In the genomic region with DNA sequence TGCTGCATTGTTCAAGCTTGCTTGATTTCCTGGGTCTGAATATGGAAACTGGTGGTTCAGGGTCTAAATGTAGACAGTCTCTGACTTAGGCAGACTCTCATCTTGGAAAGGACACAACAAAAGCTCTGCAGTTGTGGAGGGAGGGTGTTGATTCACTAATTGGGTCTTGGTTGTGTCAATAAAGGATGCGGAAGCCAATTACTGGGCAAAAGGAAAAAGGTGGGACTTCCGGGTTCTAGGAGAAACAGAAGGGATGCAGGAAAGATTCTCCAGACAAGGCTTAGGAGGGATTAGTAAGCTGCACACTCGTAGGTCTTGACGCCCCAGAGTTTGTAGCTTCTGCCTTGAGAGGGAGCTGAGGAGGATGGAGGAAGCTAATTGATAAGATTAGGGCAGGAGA, we compare ENCODE assay signal across 21 mouse cellular contexts. TPM values are rescaled to one million over a fixed set of nuclear protein-coding genes. Genes with fewer than 3 reads are reported as not detected.
DNase-seq lines count a peak whose midpoint lies in the region; ATAC-seq and TF ChIP-seq lines count a peak whose summit lies in the region.
"Had no signal": no experiment of that assay in that cellular context is flagged by ENCODE, and none has a peak within 500 bp of the region (broad histone marks: within the 10 kb centered on the region; RNA-seq: fewer than 3 reads in every experiment).

No protein-coding gene starts in this region.

- no peaks in the 10 kb centered on the region for H3K79me2 ChIP-seq in heart, adult 2 months (replicated peaks; ENCODE audit: control insufficient read depth, insufficient read depth, low read length)

- WGBS in heart, adult 2 months: 57% methylated on average over 4 of the region's 4 CpGs
- 45% methylated on average over 4 of the region's 4 CpGs for WGBS in forebrain, embryonic 13.5 days

- H3K9ac ChIP-seq in heart, adult 2 months (ENCODE audit: low read depth, low read length): no peak overlapping the region
- no peak overlapping the region for H3K9ac ChIP-seq in forebrain, embryonic 13.5 days
- H3K9ac ChIP-seq: embryonic facial prominence, embryonic 13.5 days; hindbrain, embryonic 15.5 days; neural tube, embryonic 15.5 days had no signal

- TF ChIP-seq CTCF in heart, adult 2 months (IDR thresholded peaks at IDR 0.05): no peak

- H3K27ac ChIP-seq in heart, adult 2 months: no peak overlapping the region
- no peak overlapping the region for H3K27ac ChIP-seq in forebrain, embryonic 13.5 days
- H3K27ac ChIP-seq: embryonic facial prominence, embryonic 13.5 days; forebrain, embryonic 10.5 days; hindbrain, embryonic 15.5 days; neural tube, embryonic 15.5 days had no signal

- no peaks in the 10 kb centered on the region for H3K4me1 ChIP-seq in heart, adult 2 months (ENCODE audit: control insufficient read depth, insufficient read depth, low read length)
- no peaks in the 10 kb centered on the region for H3K4me1 ChIP-seq in forebrain, embryonic 13.5 days
- H3K4me1 ChIP-seq: embryonic facial prominence, embryonic 13.5 days; forebrain, embryonic 10.5 days; hindbrain, embryonic 15.5 days; megakaryocyte, embryonic 14.5 days; neural tube, embryonic 15.5 days had no signal

- no peak for TF ChIP-seq EP300 in heart, adult 2 months (IDR thresholded peaks at IDR 0.05; ENCODE audit: insufficient read depth, low read depth, low read length)

- TF ChIP-seq POLR2A in heart, adult 2 months (IDR thresholded peaks at IDR 0.05; ENCODE audit: insufficient read depth, low read depth, low read length): no peak

- no peak overlapping the region for H3K4me3 ChIP-seq in heart, adult 2 months
- no peak overlapping the region for H3K4me3 ChIP-seq in forebrain, embryonic 13.5 days
- H3K4me3 ChIP-seq: embryonic facial prominence, embryonic 13.5 days; forebrain, embryonic 10.5 days; hindbrain, embryonic 15.5 days; megakaryocyte, embryonic 14.5 days; neural tube, embryonic 15.5 days had no signal

- intact Hi-C loops in heart, adult 2 months (cut with DNase I): no loop called here

- H3K4me2 ChIP-seq in forebrain, embryonic 13.5 days: no peak overlapping the region
- H3K4me2 ChIP-seq: embryonic facial prominence, embryonic 13.5 days; hindbrain, embryonic 15.5 days; neural tube, embryonic 15.5 days had no signal

- no peaks in the 10 kb centered on the region; the same call in 1 of the 2 replicates for H3K36me3 ChIP-seq in heart, adult 2 months (ENCODE audit: control insufficient read depth, insufficient read depth, low read length)
- H3K36me3 ChIP-seq in forebrain, embryonic 13.5 days (ENCODE audit: poor library complexity, severe bottlenecking): no peaks in the 10 kb centered on the region
- H3K36me3 ChIP-seq: embryonic facial prominence, embryonic 13.5 days; forebrain, embryonic 10.5 days; hindbrain, embryonic 15.5 days; neural tube, embryonic 15.5 days had no signal

- ATAC-seq in forebrain, embryonic 13.5 days: no peak; the same call in 1 of the 2 replicates

- peak; percentile 17 for DNase-seq in heart, adult 8-10 months (ENCODE audit: low spot score)
- DNase-seq in heart, adult 2 months: no peak
- DNase-seq in lung, postnatal 14 days: peak; percentile 1
- no peak for DNase-seq in lung, adult 18-20 months
- peak; percentile 25 for DNase-seq in ES-CJ7 (ENCODE audit: low read depth, low spot score)
- peak; percentile 8 to 14 for DNase-seq in layer of hippocampus, adult 8-10 months (ENCODE audit: low spot score in 2 of 2)
- DNase-seq: adrenal gland, postnatal 36 days; kidney, adult 11 months; kidney, postnatal 14 days; liver; lung, adult 2 months had no signal

- H3K9me3 ChIP-seq in forebrain, embryonic 13.5 days (replicated peaks): no peaks in the 10 kb centered on the region
- H3K9me3 ChIP-seq: embryonic facial prominence, embryonic 13.5 days; forebrain, embryonic 10.5 days; hindbrain, embryonic 15.5 days; neural tube, embryonic 15.5 days had no signal

- H3K27me3 ChIP-seq in heart, adult 2 months (ENCODE audit: control insufficient read depth, insufficient read depth, low read length): no peaks in the 10 kb centered on the region
- H3K27me3 ChIP-seq in forebrain, embryonic 13.5 days: no peaks in the 10 kb centered on the region
- H3K27me3 ChIP-seq: embryonic facial prominence, embryonic 13.5 days; hindbrain, embryonic 15.5 days; megakaryocyte, embryonic 14.5 days; neural tube, embryonic 15.5 days had no signal

RNA-seq across cellular contexts. Expression of a gene that starts 26.4 kb away (rescaled TPM):
- total RNA-seq in heart, adult 8-10 months (2022): not detected
- total RNA-seq in heart, adult 2 months (2021): not detected
- polyA plus RNA-seq in heart, adult 2 months (2012; rRNA removed): not detected in 2 replicates
- under 1 TPM in 1 of 4 experiments, not detected in 3; 0.13 TPM for total RNA-seq in layer of hippocampus, adult 8-10 months (2022)
- polyA plus RNA-seq in forebrain, embryonic 13.5 days (2015; fragmentation: Nextera tagmentation; extraction: Ambion mirVana): 0.06 TPM in 1 of 2 replicates, not detected in the other
- total RNA-seq: adrenal gland, postnatal 36 days; gastrocnemius, adult 18-20 months; granulocyte monocyte progenitor cell, adult 5-6 weeks; left cerebral cortex, postnatal 10 days had no signal
- polyA plus RNA-seq: embryonic facial prominence, embryonic 13.5 days; forebrain, embryonic 10.5 days; heart, postnatal 0 days; hindbrain, embryonic 15.5 days; lung, adult 2 months; neural tube, embryonic 15.5 days had no signal

Comparison
In these comparisons a context has a peak if more than half of its experiments do, and no peak if none do; other contexts are left out.
1. DNase-seq: peak in heart, adult 8-10 months (single experiment), lung, postnatal 14 days (single experiment), ES-CJ7 (single experiment) and layer of hippocampus, adult 8-10 months (2 of 2); none in heart, adult 2 months (0 of 2) and lung, adult 18-20 months (0 of 2).